Comparison of ENCODE assay signal across 22 mouse cellular contexts in the genomic region with DNA sequence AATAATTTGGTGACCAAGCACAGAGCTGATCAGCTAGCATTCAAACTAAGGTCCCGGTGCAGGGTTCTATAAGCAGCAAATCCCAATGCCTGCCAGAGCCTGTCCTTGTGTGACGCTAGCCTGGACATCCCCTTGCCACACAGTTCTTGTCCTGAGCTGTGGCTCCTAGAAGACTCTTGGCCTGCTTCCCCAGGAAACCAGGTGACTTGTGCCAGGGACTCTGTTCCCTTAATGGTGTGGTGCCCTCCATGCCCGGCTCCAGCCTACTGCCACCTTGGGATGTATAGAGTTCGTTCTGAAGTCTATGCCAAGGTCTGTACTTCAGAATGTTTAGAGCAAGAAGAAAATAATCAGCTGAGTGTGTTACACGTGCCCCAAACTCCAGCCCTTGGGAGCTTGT. TPM values are rescaled to one million over a fixed set of nuclear protein-coding genes. Genes with fewer than 3 reads are reported as not detected.
A peak's percentile ranks its signal among the peaks of the same experiment; 100 is the strongest.
DNase-seq lines count a peak whose midpoint lies in the region; ATAC-seq and TF ChIP-seq lines count a peak whose summit lies in the region.
"Had no signal": no experiment of that assay in that cellular context is flagged by ENCODE, and none has a peak within 500 bp of the region (broad histone marks: within the 10 kb centered on the region; RNA-seq: fewer than 3 reads in every experiment).

No protein-coding gene starts in this region.

- DNase-seq in embryonic facial prominence, embryonic 10.5 days (ENCODE audit: low spot score): no peak
- DNase-seq in liver, embryonic 14.5 days (ENCODE audit: low read depth in 3 of 3, low spot score in 3 of 3): no peak
- no peak for DNase-seq in embryo, embryonic 9.5 days (ENCODE audit: extremely low spot score)
- DNase-seq: cerebellum, adult 11 months; cerebellum, adult 8-10 months; cerebellum, postnatal 25 days; gastrocnemius, postnatal 10 days; kidney, adult 18-20 months had no signal

- no peaks in the 10 kb centered on the region for H3K36me3 ChIP-seq in embryonic facial prominence, embryonic 15.5 days
- no peaks in the 10 kb centered on the region for H3K36me3 ChIP-seq in embryonic facial prominence, embryonic 10.5 days (replicated peaks)
- no peaks in the 10 kb centered on the region for H3K36me3 ChIP-seq in liver, embryonic 14.5 days (replicated peaks; ENCODE audit: control insufficient read depth, insufficient read depth, low read depth)
- no peaks in the 10 kb centered on the region for H3K36me3 ChIP-seq in liver, embryonic 12.5 days
- H3K36me3 ChIP-seq: forebrain, embryonic 10.5 days; heart, embryonic 15.5 days; hindbrain, embryonic 10.5 days; intestine, embryonic 15.5 days had no signal

- no peak for TF ChIP-seq EP300 in liver, embryonic 14.5 days (IDR thresholded peaks at IDR 0.05; ENCODE audit: low read depth)

- no peaks in the 10 kb centered on the region for H3K9me3 ChIP-seq in embryonic facial prominence, embryonic 15.5 days (replicated peaks)
- H3K9me3 ChIP-seq in embryonic facial prominence, embryonic 10.5 days: no peaks in the 10 kb centered on the region
- H3K9me3 ChIP-seq in liver, embryonic 14.5 days (ENCODE audit: control insufficient read depth, low read length): no peaks in the 10 kb centered on the region
- no peaks in the 10 kb centered on the region for H3K9me3 ChIP-seq in liver, embryonic 12.5 days (replicated peaks)
- H3K9me3 ChIP-seq: forebrain, embryonic 10.5 days; heart, embryonic 15.5 days; hindbrain, embryonic 10.5 days; intestine, embryonic 15.5 days had no signal

- H3K9ac ChIP-seq in embryonic facial prominence, embryonic 15.5 days: no peak overlapping the region
- H3K9ac ChIP-seq in liver, embryonic 14.5 days (replicated peaks): no peak overlapping the region
- H3K9ac ChIP-seq in liver, embryonic 12.5 days: no peak overlapping the region
- H3K9ac ChIP-seq: heart, embryonic 15.5 days; hindbrain, embryonic 14.5 days; intestine, embryonic 15.5 days had no signal

- TF ChIP-seq CTCF in liver, embryonic 14.5 days (IDR thresholded peaks at IDR 0.05; ENCODE audit: low read depth): no peak
- TF ChIP-seq CTCF in bone marrow, adult 2 months (IDR thresholded peaks at IDR 0.05; ENCODE audit: control insufficient read depth, insufficient read depth, low read length): no peak

- TF ChIP-seq POLR2A in bone marrow, adult 2 months (IDR thresholded peaks at IDR 0.05; ENCODE audit: borderline replicate concordance, control insufficient read depth, low read depth, low read length): no peak

- 59% methylated on average over 5 of the region's 5 CpGs for WGBS in embryonic facial prominence, embryonic 15.5 days
- 81% methylated on average over 5 of the region's 5 CpGs for WGBS in embryonic facial prominence, embryonic 10.5 days
- 57% methylated on average over 5 of the region's 5 CpGs for WGBS in liver, embryonic 14.5 days (ENCODE audit: insufficient replicate concordance)
- WGBS in liver, embryonic 12.5 days (ENCODE audit: insufficient replicate concordance): 66% methylated on average over 5 of the region's 5 CpGs
- 25% methylated on average over 5 of the region's 5 CpGs for WGBS in bone marrow, adult 2 months

- ATAC-seq in embryonic facial prominence, embryonic 15.5 days (ENCODE audit: insufficient number of reproducible peaks, low FRiP score, low TSS enrichment, low read depth): no peak
- ATAC-seq in liver, embryonic 14.5 days (ENCODE audit: insufficient read depth): 0 out of 2 replicates have a peak, but pooled peaks have one; percentile 2
- ATAC-seq in liver, embryonic 12.5 days: no peak
- ATAC-seq: activated CD4-positive, CD25-positive, alpha-beta regulatory T cell, adult 4 months; forebrain, embryonic 14.5 days; intestine, embryonic 15.5 days; Patski had no signal

- peaks cover 34% of the 10 kb centered on the region for H3K4me1 ChIP-seq in embryonic facial prominence, embryonic 15.5 days
- H3K4me1 ChIP-seq in embryonic facial prominence, embryonic 10.5 days: peaks cover 24% of the 10 kb centered on the region
- H3K4me1 ChIP-seq in liver, embryonic 14.5 days (replicated peaks; ENCODE audit: control insufficient read depth in 2 of 2, insufficient read depth in 2 of 2, low read length in 1 of 2): no peaks in the 10 kb centered on the region
- peaks cover 14% of the 10 kb centered on the region for H3K4me1 ChIP-seq in liver, embryonic 12.5 days
- H3K4me1 ChIP-seq in bone marrow, adult 2 months (ENCODE audit: control insufficient read depth, insufficient read depth, low read length): peaks cover 6% of the 10 kb centered on the region; the same call in 1 of the 2 replicates
- no peaks in the 10 kb centered on the region for H3K4me1 ChIP-seq in brown adipose tissue, adult 24 weeks (ENCODE audit: control insufficient read depth, insufficient read depth, insufficient read length, low read length)
- H3K4me1 ChIP-seq: heart, embryonic 15.5 days had no signal

- peak overlapping the region; percentile 61; the same call in 1 of the 2 replicates for H3K27ac ChIP-seq in embryonic facial prominence, embryonic 15.5 days (replicated peaks)
- H3K27ac ChIP-seq in embryonic facial prominence, embryonic 10.5 days (replicated peaks): no peak overlapping the region
- no peak overlapping the region for H3K27ac ChIP-seq in liver, embryonic 14.5 days
- no peak overlapping the region for H3K27ac ChIP-seq in liver, embryonic 12.5 days
- H3K27ac ChIP-seq in bone marrow, adult 2 months (ENCODE audit: control insufficient read depth, insufficient read depth, low read depth, low read length, poor library complexity): peak overlapping the region; percentile 42; the same call in 1 of the 2 replicates
- peak overlapping the region; percentile 26; the same call in 1 of the 2 replicates for H3K27ac ChIP-seq in brown adipose tissue, adult 24 weeks (replicated peaks; ENCODE audit: low read depth, low read length)
- H3K27ac ChIP-seq: forebrain, embryonic 10.5 days; heart, embryonic 15.5 days; hindbrain, embryonic 10.5 days; hindbrain, embryonic 14.5 days had no signal

- H3K4me3 ChIP-seq in embryonic facial prominence, embryonic 15.5 days (replicated peaks): no peak overlapping the region
- no peak overlapping the region for H3K4me3 ChIP-seq in embryonic facial prominence, embryonic 10.5 days
- no peak overlapping the region for H3K4me3 ChIP-seq in liver, embryonic 14.5 days (ENCODE audit: insufficient read depth in 1 of 2, low read depth in 2 of 2, low read length in 2 of 2)
- no peak overlapping the region for H3K4me3 ChIP-seq in liver, embryonic 12.5 days
- no peak overlapping the region for H3K4me3 ChIP-seq in bone marrow, adult 2 months (replicated peaks; ENCODE audit: control insufficient read depth, low read depth, low read length)
- H3K4me3 ChIP-seq in brown adipose tissue, adult 24 weeks (ENCODE audit: insufficient read depth, low read depth, low read length): no peak overlapping the region
- H3K4me3 ChIP-seq: erythroblast, embryonic 14.5 days; forebrain, embryonic 10.5 days; heart, embryonic 15.5 days; hindbrain, embryonic 10.5 days; intestine, embryonic 15.5 days had no signal

- no peak overlapping the region for H3K4me2 ChIP-seq in embryonic facial prominence, embryonic 15.5 days (replicated peaks)
- H3K4me2 ChIP-seq in liver, embryonic 14.5 days (ENCODE audit: low read depth): no peak overlapping the region
- H3K4me2 ChIP-seq in liver, embryonic 12.5 days: no peak overlapping the region
- H3K4me2 ChIP-seq: heart, embryonic 11.5 days; heart, embryonic 15.5 days; hindbrain, embryonic 14.5 days; intestine, embryonic 15.5 days had no signal

- no peaks in the 10 kb centered on the region; the same call in 1 of the 2 replicates for H3K27me3 ChIP-seq in embryonic facial prominence, embryonic 15.5 days
- peaks cover 42% of the 10 kb centered on the region for H3K27me3 ChIP-seq in embryonic facial prominence, embryonic 10.5 days (replicated peaks; ENCODE audit: low read depth, poor library complexity, severe bottlenecking)
- no peaks in the 10 kb centered on the region for H3K27me3 ChIP-seq in liver, embryonic 14.5 days (ENCODE audit: control insufficient read depth, insufficient read depth, low read length)
- H3K27me3 ChIP-seq in liver, embryonic 12.5 days (replicated peaks): peaks cover 34% of the 10 kb centered on the region
- H3K27me3 ChIP-seq: intestine, embryonic 15.5 days had no signal

RNA-seq across cellular contexts. Expression of a gene that starts 18.2 kb away (rescaled TPM):
- polyA plus RNA-seq in embryonic facial prominence, embryonic 15.5 days (2015; fragmentation: Nextera tagmentation; extraction: Ambion mirVana): 220 and 225 TPM in 2 replicates
- polyA plus RNA-seq in embryonic facial prominence, embryonic 10.5 days (2016; fragmentation: Nextera tagmentation; extraction: Ambion mirVana): 388 and 400 TPM in 2 replicates
- polyA plus RNA-seq in liver, embryonic 14.5 days (2012; rRNA removed): 40.3 and 45.5 TPM in 2 replicates
- polyA plus RNA-seq in liver, embryonic 14.5 days (2014; fragmentation: Nextera tagmentation; extraction: Ambion mirVana): 122 and 125 TPM in 2 replicates
- polyA plus RNA-seq in liver, embryonic 12.5 days (2016; fragmentation: Nextera tagmentation; extraction: Ambion mirVana): 171 and 180 TPM in 2 replicates
- 28.5 and 66.3 TPM in 2 replicates for polyA plus RNA-seq in bone marrow, adult 2 months (2011; ENCODE audit: insufficient read depth, insufficient read length, low replicate concordance, missing spikeins)
- polyA plus RNA-seq in brown adipose tissue, adult 24 weeks (2012; ENCODE audit: insufficient read depth, insufficient read length, missing spikeins): 78.9 and 99.3 TPM in 2 replicates

RNA-seq across cellular contexts. Expression of a gene that starts 18.6 kb away (rescaled TPM):
- 1,008 and 1,040 TPM in 2 replicates for polyA plus RNA-seq in embryonic facial prominence, embryonic 15.5 days (2015; fragmentation: Nextera tagmentation; extraction: Ambion mirVana)
- 874 and 883 TPM in 2 replicates for polyA plus RNA-seq in embryonic facial prominence, embryonic 10.5 days (2016; fragmentation: Nextera tagmentation; extraction: Ambion mirVana)
- polyA plus RNA-seq in liver, embryonic 14.5 days (2012; rRNA removed): 383 and 573 TPM in 2 replicates
- polyA plus RNA-seq in liver, embryonic 14.5 days (2014; fragmentation: Nextera tagmentation; extraction: Ambion mirVana): 701 and 721 TPM in 2 replicates
- polyA plus RNA-seq in liver, embryonic 12.5 days (2016; fragmentation: Nextera tagmentation; extraction: Ambion mirVana): 769 and 831 TPM in 2 replicates
- 413 and 448 TPM in 2 replicates for polyA plus RNA-seq in bone marrow, adult 2 months (2011; ENCODE audit: insufficient read depth, insufficient read length, low replicate concordance, missing spikeins)
- 3,967 and 4,844 TPM in 2 replicates for polyA plus RNA-seq in brown adipose tissue, adult 24 weeks (2012; ENCODE audit: insufficient read depth, insufficient read length, missing spikeins)

RNA-seq across cellular contexts. Expression of a gene that starts 18.7 kb away (rescaled TPM):
- polyA plus RNA-seq in embryonic facial prominence, embryonic 15.5 days (2015; fragmentation: Nextera tagmentation; extraction: Ambion mirVana): 0.67 and 6.2 TPM in 2 replicates
- polyA plus RNA-seq in embryonic facial prominence, embryonic 10.5 days (2016; fragmentation: Nextera tagmentation; extraction: Ambion mirVana): 3.7 and 4.2 TPM in 2 replicates
- 0.30 and 0.38 TPM in 2 replicates for polyA plus RNA-seq in liver, embryonic 14.5 days (2012; rRNA removed)
- not detected in 2 replicates for polyA plus RNA-seq in liver, embryonic 14.5 days (2014; fragmentation: Nextera tagmentation; extraction: Ambion mirVana)
- 0.69 and 0.79 TPM in 2 replicates for polyA plus RNA-seq in liver, embryonic 12.5 days (2016; fragmentation: Nextera tagmentation; extraction: Ambion mirVana)
- not detected in 2 replicates for polyA plus RNA-seq in bone marrow, adult 2 months (2011; ENCODE audit: insufficient read depth, insufficient read length, low replicate concordance, missing spikeins)
- polyA plus RNA-seq in brown adipose tissue, adult 24 weeks (2012; ENCODE audit: insufficient read depth, insufficient read length, missing spikeins): not detected in 2 replicates
- polyA plus RNA-seq: activated CD4-positive, CD25-positive, alpha-beta regulatory T cell, adult 4 months had no signal

RNA-seq across cellular contexts. Expression of a gene that starts 39.1 kb away (rescaled TPM):
- polyA plus RNA-seq in embryonic facial prominence, embryonic 15.5 days (2015; fragmentation: Nextera tagmentation; extraction: Ambion mirVana): 8.3 and 10.1 TPM in 2 replicates
- polyA plus RNA-seq in embryonic facial prominence, embryonic 10.5 days (2016; fragmentation: Nextera tagmentation; extraction: Ambion mirVana): 2.9 and 3.8 TPM in 2 replicates
- 0.26 and 0.28 TPM in 2 replicates for polyA plus RNA-seq in liver, embryonic 14.5 days (2012; rRNA removed)
- polyA plus RNA-seq in liver, embryonic 14.5 days (2014; fragmentation: Nextera tagmentation; extraction: Ambion mirVana): 0.86 and 1.7 TPM in 2 replicates
- polyA plus RNA-seq in liver, embryonic 12.5 days (2016; fragmentation: Nextera tagmentation; extraction: Ambion mirVana): 0.83 and 1.3 TPM in 2 replicates
- not detected in 2 replicates for polyA plus RNA-seq in bone marrow, adult 2 months (2011; ENCODE audit: insufficient read depth, insufficient read length, low replicate concordance, missing spikeins)
- polyA plus RNA-seq in brown adipose tissue, adult 24 weeks (2012; ENCODE audit: insufficient read depth, insufficient read length, missing spikeins): 49.2 and 62.6 TPM in 2 replicates
- polyA plus RNA-seq: activated CD4-positive, CD25-positive, alpha-beta regulatory T cell, adult 4 months had no signal

RNA-seq across cellular contexts. Expression of a gene that starts 49.6 kb away (rescaled TPM):
- polyA plus RNA-seq in embryonic facial prominence, embryonic 15.5 days (2015; fragmentation: Nextera tagmentation; extraction: Ambion mirVana): 10.0 and 10.2 TPM in 2 replicates
- 4.6 and 5.8 TPM in 2 replicates for polyA plus RNA-seq in embryonic facial prominence, embryonic 10.5 days (2016; fragmentation: Nextera tagmentation; extraction: Ambion mirVana)
- polyA plus RNA-seq in liver, embryonic 14.5 days (2012; rRNA removed): 3.3 and 4.2 TPM in 2 replicates
- polyA plus RNA-seq in liver, embryonic 14.5 days (2014; fragmentation: Nextera tagmentation; extraction: Ambion mirVana): 7.2 and 8.9 TPM in 2 replicates
- 10.6 TPM in 2 replicates for polyA plus RNA-seq in liver, embryonic 12.5 days (2016; fragmentation: Nextera tagmentation; extraction: Ambion mirVana)
- polyA plus RNA-seq in bone marrow, adult 2 months (2011; ENCODE audit: insufficient read depth, insufficient read length, low replicate concordance, missing spikeins): 32.8 and 80.9 TPM in 2 replicates
- polyA plus RNA-seq in brown adipose tissue, adult 24 weeks (2012; ENCODE audit: insufficient read depth, insufficient read length, missing spikeins): 2.3 and 4.2 TPM in 2 replicates

Comparison
In these comparisons a context has a peak if more than half of its experiments do, and no peak if none do; other contexts are left out.
1. H3K27ac ChIP-seq: peak in embryonic facial prominence, embryonic 15.5 days (single experiment), bone marrow, adult 2 months (single experiment) and brown adipose tissue, adult 24 weeks (single experiment); none in embryonic facial prominence, embryonic 10.5 days (single experiment), liver, embryonic 14.5 days (single experiment) and liver, embryonic 12.5 days (single experiment).